Mouse (Mus musculus): ENCODE measurements at regions not wholly inside any gene's neighbourhood (a gene's known extent, or its start where the extent isn't known, plus 50 kb on each side); places are given as distances from the start of the nearest gene placed in this dataset.

DNA sequence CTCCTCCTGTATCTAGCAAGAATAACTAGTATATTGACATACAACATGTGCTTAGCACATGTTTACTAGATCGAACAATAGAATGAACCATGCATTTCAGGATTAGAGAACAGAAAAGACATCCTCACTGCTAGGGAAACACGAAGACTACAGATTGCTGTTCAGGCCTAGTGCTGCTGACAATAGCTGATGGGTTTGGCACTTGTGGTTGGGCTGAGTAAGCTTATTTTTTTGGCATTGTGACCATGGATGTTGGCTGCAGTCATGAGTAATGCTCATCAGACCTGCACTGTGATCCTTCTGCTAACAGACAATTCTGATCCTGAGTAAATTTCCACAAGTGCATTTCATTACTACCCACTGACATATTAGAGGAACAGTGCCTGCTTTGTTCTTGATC is 117.7 kb upstream of the Kcnip4 start:
- 45% methylated on average over 2 of the region's 2 CpGs for WGBS (ENCODE audit: insufficient replicate concordance)
- H3K27me3 ChIP-seq (ENCODE audit: control insufficient read depth, insufficient read depth, low read length), result no peaks in the 10 kb centered on the region
- no peaks in the 10 kb centered on the region; the same call in 1 of the 2 replicates for H3K9me3 ChIP-seq (ENCODE audit: control insufficient read depth, low read length)
- H3K4me2 ChIP-seq (ENCODE audit: low read depth), result no peak overlapping the region
- H3K27ac ChIP-seq, result no peak overlapping the region
- no peaks in the 10 kb centered on the region for H3K36me3 ChIP-seq (replicated peaks; ENCODE audit: control insufficient read depth, insufficient read depth, low read depth)
- no peaks in the 10 kb centered on the region for H3K4me1 ChIP-seq (replicated peaks; ENCODE audit: control insufficient read depth in 2 of 2, insufficient read depth in 2 of 2, low read length in 1 of 2)
- TF ChIP-seq EP300 (IDR thresholded peaks at IDR 0.05; ENCODE audit: low read depth), result no peak
- TF ChIP-seq CTCF (IDR thresholded peaks at IDR 0.05; ENCODE audit: low read depth), result no peak
- DNase-seq (ENCODE audit: low read depth in 3 of 3, low spot score in 3 of 3) (no peak), ATAC-seq (ENCODE audit: insufficient read depth) (no peak)
- no peak overlapping the region for H3K9ac ChIP-seq (replicated peaks)
- no peak overlapping the region for H3K4me3 ChIP-seq (ENCODE audit: insufficient read depth in 1 of 2, low read depth in 2 of 2, low read length in 2 of 2)

DNA sequence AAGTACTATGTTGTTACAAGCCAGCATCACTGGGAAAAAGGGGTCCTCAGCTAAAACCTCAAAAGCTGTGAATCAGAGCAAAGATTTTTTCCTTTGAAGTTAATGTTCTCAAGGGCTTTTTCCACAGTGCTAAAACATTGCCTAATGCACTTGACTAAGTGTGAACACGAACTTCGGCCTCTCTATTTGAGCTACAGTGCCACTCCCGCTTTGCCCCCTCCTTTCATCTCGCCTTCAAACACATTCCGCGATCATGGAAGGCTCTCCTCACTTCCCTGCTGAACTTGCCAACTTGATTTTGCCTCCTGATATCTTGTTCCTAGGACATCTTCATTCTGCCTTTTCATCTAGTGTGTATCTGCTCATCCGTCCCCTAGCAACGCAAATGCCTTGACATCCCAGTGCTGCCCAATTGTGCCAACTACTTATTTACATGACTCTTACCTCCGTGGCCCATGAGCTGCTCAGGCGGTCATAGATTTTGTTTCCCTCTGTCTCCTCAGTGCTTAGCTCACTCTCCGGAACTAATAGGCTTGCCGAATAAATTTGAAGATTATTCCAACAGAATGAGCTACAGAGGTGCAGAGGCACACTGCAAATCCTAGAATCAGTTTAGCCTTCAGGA is 116.6 kb upstream of the Kcnip4 start:
- DNase-seq (ENCODE audit: low read depth in 3 of 3, low spot score in 3 of 3) (no peak), ATAC-seq (ENCODE audit: insufficient read depth) (no peak)
- H3K27me3 ChIP-seq (ENCODE audit: control insufficient read depth, insufficient read depth, low read length), result no peaks in the 10 kb centered on the region
- H3K27ac ChIP-seq, result no peak overlapping the region
- no peaks in the 10 kb centered on the region for H3K36me3 ChIP-seq (replicated peaks; ENCODE audit: control insufficient read depth, insufficient read depth, low read depth)
- H3K4me1 ChIP-seq (replicated peaks; ENCODE audit: control insufficient read depth in 2 of 2, insufficient read depth in 2 of 2, low read length in 1 of 2), result no peaks in the 10 kb centered on the region
- no peak overlapping the region for H3K9ac ChIP-seq (replicated peaks)
- TF ChIP-seq EP300 (IDR thresholded peaks at IDR 0.05; ENCODE audit: low read depth), result no peak
- no peak for TF ChIP-seq CTCF (IDR thresholded peaks at IDR 0.05; ENCODE audit: low read depth)
- H3K4me3 ChIP-seq (ENCODE audit: insufficient read depth in 1 of 2, low read depth in 2 of 2, low read length in 2 of 2), result no peak overlapping the region
- H3K4me2 ChIP-seq (ENCODE audit: low read depth), result no peak overlapping the region
- H3K9me3 ChIP-seq (ENCODE audit: control insufficient read depth, low read length), result no peaks in the 10 kb centered on the region; the same call in 1 of the 2 replicates
- WGBS (ENCODE audit: insufficient replicate concordance), result 71% methylated on average over 12 of the region's 12 CpGs

DNA sequence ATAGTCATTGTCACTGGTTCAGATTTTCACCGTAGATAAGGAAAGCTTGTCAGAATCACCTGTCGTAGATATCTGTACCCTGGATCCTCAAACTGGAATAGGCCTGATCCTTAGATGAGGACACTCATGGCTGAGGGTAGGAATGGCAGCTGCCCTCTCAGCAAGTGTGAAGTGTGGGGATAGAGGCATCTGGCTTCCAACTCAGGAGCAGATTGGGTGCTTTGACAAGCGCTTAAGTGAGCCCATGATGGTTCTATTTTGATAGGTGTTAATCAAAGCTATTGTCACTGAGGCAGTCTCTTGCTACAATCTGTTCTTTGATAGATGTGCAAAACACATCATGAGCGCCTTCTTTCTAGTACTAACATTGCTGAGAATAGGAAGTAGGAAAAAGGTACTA is 114.9 kb upstream of the Kcnip4 start:
- 73% methylated on average over 4 of the region's 4 CpGs for WGBS (ENCODE audit: insufficient replicate concordance)
- no peak for TF ChIP-seq EP300 (IDR thresholded peaks at IDR 0.05; ENCODE audit: low read depth)
- TF ChIP-seq CTCF (IDR thresholded peaks at IDR 0.05; ENCODE audit: low read depth), result no peak
- Histone ChIP-seq H3K4me2 (ENCODE audit: low read depth) (no peak overlapping the region), H3K9ac (replicated peaks) (no peak overlapping the region), H3K9me3 (ENCODE audit: control insufficient read depth, low read length) (no peaks in the 10 kb centered on the region; the same call in 1 of the 2 replicates), H3K27ac (no peak overlapping the region), H3K4me3 (ENCODE audit: insufficient read depth in 1 of 2, low read depth in 2 of 2, low read length in 2 of 2) (no peak overlapping the region), H3K27me3 (ENCODE audit: control insufficient read depth, insufficient read depth, low read length) (no peaks in the 10 kb centered on the region), H3K4me1 (replicated peaks; ENCODE audit: control insufficient read depth in 2 of 2, insufficient read depth in 2 of 2, low read length in 1 of 2) (no peaks in the 10 kb centered on the region), H3K36me3 (replicated peaks; ENCODE audit: control insufficient read depth, insufficient read depth, low read depth) (no peaks in the 10 kb centered on the region)
- DNase-seq (ENCODE audit: low read depth in 3 of 3, low spot score in 3 of 3) (no peak), ATAC-seq (ENCODE audit: insufficient read depth) (no peak)

GRCm38 (mm10) chr5:49620152-49620551 is 95.4 kb upstream of the Kcnip4 start:
- 76% methylated on average over 1 of the region's 1 CpGs for WGBS (ENCODE audit: insufficient replicate concordance)
- no peak for ATAC-seq (ENCODE audit: insufficient read depth)
- TF ChIP-seq EP300 (IDR thresholded peaks at IDR 0.05; ENCODE audit: low read depth) (no peak), CTCF (IDR thresholded peaks at IDR 0.05; ENCODE audit: low read depth) (no peak)
- Histone ChIP-seq H3K9ac (replicated peaks) (no peak overlapping the region), H3K4me2 (ENCODE audit: low read depth) (no peak overlapping the region), H3K27me3 (ENCODE audit: control insufficient read depth, insufficient read depth, low read length) (no peaks in the 10 kb centered on the region), H3K4me3 (ENCODE audit: insufficient read depth in 1 of 2, low read depth in 2 of 2, low read length in 2 of 2) (no peak overlapping the region), H3K4me1 (replicated peaks; ENCODE audit: control insufficient read depth in 2 of 2, insufficient read depth in 2 of 2, low read length in 1 of 2) (no peaks in the 10 kb centered on the region), H3K9me3 (ENCODE audit: control insufficient read depth, low read length) (no peaks in the 10 kb centered on the region), H3K36me3 (replicated peaks; ENCODE audit: control insufficient read depth, insufficient read depth, low read depth) (no peaks in the 10 kb centered on the region), H3K27ac (no peak overlapping the region)
- DNase-seq (ENCODE audit: low read depth in 3 of 3, low spot score in 3 of 3), result no peak

- WGBS (ENCODE audit: insufficient replicate concordance), result 20% methylated on average over 1 of the region's 1 CpGs
- ATAC-seq (ENCODE audit: insufficient read depth), result no peak
Measured at GRCm38 (mm10) chr5:49606761-49607160, 82.1 kb upstream of the Kcnip4 start.

More at GRCm38 (mm10) chr5:49606761-49607160, 82.1 kb upstream of the Kcnip4 start:
- DNase-seq (ENCODE audit: low read depth in 3 of 3, low spot score in 3 of 3), result no peak
- TF ChIP-seq CTCF (IDR thresholded peaks at IDR 0.05; ENCODE audit: low read depth), result no peak
- TF ChIP-seq EP300 (IDR thresholded peaks at IDR 0.05; ENCODE audit: low read depth), result no peak
- Histone ChIP-seq H3K27me3 (ENCODE audit: control insufficient read depth, insufficient read depth, low read length) (no peaks in the 10 kb centered on the region), H3K36me3 (replicated peaks; ENCODE audit: control insufficient read depth, insufficient read depth, low read depth) (no peaks in the 10 kb centered on the region), H3K27ac (no peak overlapping the region), H3K9ac (replicated peaks) (no peak overlapping the region), H3K9me3 (ENCODE audit: control insufficient read depth, low read length) (no peaks in the 10 kb centered on the region), H3K4me3 (ENCODE audit: insufficient read depth in 1 of 2, low read depth in 2 of 2, low read length in 2 of 2) (no peak overlapping the region), H3K4me2 (ENCODE audit: low read depth) (no peak overlapping the region), H3K4me1 (replicated peaks; ENCODE audit: control insufficient read depth in 2 of 2, insufficient read depth in 2 of 2, low read length in 1 of 2) (no peaks in the 10 kb centered on the region)
